Mouse (Mus musculus) G1E (cell line): ENCODE measurements around the gene Actl11.

Experiments
- CTCF ChIP-seq: IDR thresholded peaks from 2 replicates; pipeline ENCODE4 v1.5.1; 2012; ENCODE audit warnings: low read depth, low read length, inconsistent platforms, mixed read lengths
- GATA1 ChIP-seq: IDR thresholded peaks from 2 replicates; pipeline ENCODE4 v1.6.1; 2012; ENCODE audit warnings: borderline replicate concordance, low read length, inconsistent platforms, mixed read lengths
- TAL1 ChIP-seq: conservative IDR thresholded peaks from 2 replicates; pipeline ENCODE4 v1.6.1; 2012; ENCODE audit warnings: low read depth, low read length, inconsistent platforms, mixed read lengths

GRCm38 (mm10) chr9:107950460-107951355 is 22.4 kb downstream of the Actl11 start:
- TF ChIP-seq TAL1 (no peak), CTCF (no peak), GATA1 (no peak)
